8 mouse cellular contexts compared by ENCODE assay signal in the genomic region with DNA sequence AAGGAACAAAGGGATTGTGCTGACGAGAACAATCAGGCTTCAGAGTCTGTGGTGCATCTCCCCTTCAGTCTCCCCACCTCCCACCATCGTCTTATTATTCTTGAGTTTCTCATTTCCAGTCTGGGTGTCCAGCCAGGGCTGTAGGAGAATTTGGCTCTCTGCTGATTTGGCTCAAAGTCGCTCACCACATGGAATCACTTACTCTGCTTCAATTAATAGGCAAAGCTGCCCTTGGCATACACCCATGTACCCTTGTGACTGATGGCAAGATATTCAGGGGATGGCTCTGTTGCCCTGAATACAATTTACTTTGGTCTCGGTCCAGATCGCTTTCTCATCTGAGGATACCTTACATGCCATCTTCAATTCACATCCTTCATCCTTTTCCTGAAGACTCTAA. TPM values are rescaled to one million over a fixed set of nuclear protein-coding genes. Genes with fewer than 3 reads are reported as not detected.
A peak's percentile ranks its signal among the peaks of the same experiment; 100 is the strongest.
DNase-seq lines count a peak whose midpoint lies in the region; ATAC-seq lines count a peak whose summit lies in the region.
"Had no signal": no experiment of that assay in that cellular context is flagged by ENCODE, and none has a peak within 500 bp of the region (broad histone marks: within the 10 kb centered on the region; RNA-seq: fewer than 3 reads in every experiment).

No protein-coding gene starts in this region.

- H3K9ac ChIP-seq in intestine, embryonic 15.5 days: peak overlapping the region; percentile 77; the same call in 1 of the 2 replicates
- H3K9ac ChIP-seq: liver, embryonic 14.5 days had no signal

- peaks cover 14% of the 10 kb centered on the region for H3K27me3 ChIP-seq in intestine, embryonic 15.5 days (replicated peaks)

- peak overlapping the region; percentile 80 for H3K4me2 ChIP-seq in intestine, embryonic 15.5 days (replicated peaks)

- DNase-seq in ovary, adult 18-20 months (ENCODE audit: low spot score): peak; percentile 36
- no peak for DNase-seq in ovary, postnatal 14 days (ENCODE audit: low spot score)
- peak; percentile 69 for DNase-seq in fibroblast of lung, adult 2 months (ENCODE audit: low read depth)
- DNase-seq in urinary bladder, postnatal 10 days (ENCODE audit: low spot score): no peak
- no peak for DNase-seq in urinary bladder, postnatal 36 days (ENCODE audit: low spot score in 2 of 2)
- DNase-seq in ovary, postnatal 36 days (ENCODE audit: low spot score): no peak

- peaks cover 19% of the 10 kb centered on the region for H3K4me1 ChIP-seq in intestine, embryonic 15.5 days (replicated peaks)

- H3K36me3 ChIP-seq in intestine, embryonic 15.5 days: no peaks in the 10 kb centered on the region

- no peak for ATAC-seq in intestine, embryonic 15.5 days

- peak overlapping the region; percentile 98; the same call in 1 of the 2 replicates for H3K27ac ChIP-seq in intestine, embryonic 15.5 days
- H3K27ac ChIP-seq: liver, embryonic 14.5 days had no signal

- H3K4me3 ChIP-seq in intestine, embryonic 15.5 days (replicated peaks): peak overlapping the region; percentile 71; the same call in 1 of the 2 replicates

- no peaks in the 10 kb centered on the region for H3K9me3 ChIP-seq in intestine, embryonic 15.5 days

- WGBS in intestine, embryonic 15.5 days: 56% methylated on average over 5 of the region's 5 CpGs

RNA-seq across cellular contexts. Expression of a gene that starts 2.4 kb away (rescaled TPM):
- polyA plus RNA-seq in intestine, embryonic 15.5 days (2015; fragmentation: Nextera tagmentation; extraction: Ambion mirVana): 4.8 and 5.7 TPM in 2 replicates

RNA-seq across cellular contexts. Expression of a gene that starts 6.9 kb away (rescaled TPM):
- polyA plus RNA-seq in intestine, embryonic 15.5 days (2015; fragmentation: Nextera tagmentation; extraction: Ambion mirVana): 1.9 and 2.3 TPM in 2 replicates

RNA-seq across cellular contexts. Expression of a gene that starts 9.3 kb away (rescaled TPM):
- polyA plus RNA-seq in intestine, embryonic 15.5 days (2015; fragmentation: Nextera tagmentation; extraction: Ambion mirVana): 26.5 and 31.3 TPM in 2 replicates

RNA-seq across cellular contexts. Expression of a gene that starts 26.4 kb away (rescaled TPM):
- 113 and 118 TPM in 2 replicates for polyA plus RNA-seq in intestine, embryonic 15.5 days (2015; fragmentation: Nextera tagmentation; extraction: Ambion mirVana)

RNA-seq across cellular contexts. Expression of a gene that starts 26.5 kb away (rescaled TPM):
- 0.67 and 1.5 TPM in 2 replicates for polyA plus RNA-seq in intestine, embryonic 15.5 days (2015; fragmentation: Nextera tagmentation; extraction: Ambion mirVana)
- polyA plus RNA-seq: liver, embryonic 14.5 days had no signal

Comparison
In these comparisons a context has a peak if more than half of its experiments do, and no peak if none do; other contexts are left out.
1. DNase-seq: peak in ovary, adult 18-20 months (single experiment) and fibroblast of lung, adult 2 months (single experiment); none in ovary, postnatal 14 days (single experiment), urinary bladder, postnatal 10 days (single experiment), urinary bladder, postnatal 36 days (0 of 2) and ovary, postnatal 36 days (single experiment).